Mouse (Mus musculus) left cerebral cortex, postnatal 36 days (tissue): Measurements from ENCODE around the gene Gab1. TPM values are rescaled to one million over a fixed set of nuclear protein-coding genes. Genes with fewer than 3 reads are reported as not detected.

Source experiments
- DNase-seq, 2 experiments: peaks; one replicate each; pipeline ENCODE4 v3.0.0; 2021 to 2022; ENCODE audit warnings: low spot score in 2 of 2, mixed read lengths in 1 of 2
- intact Hi-C: fragments of 180-260 bp; cut with DNase I; formaldehyde crosslinking; loops from one replicate; pipeline ENCODE4 v1.15.1; 2025
- total RNA-seq, 2 experiments: library from RNA; stranded (reverse); gene quantifications; 2 replicates each; pipeline ENCODE4 v1.2.3; 2021

Gene Gab1
- total RNA-seq, 2 experiments from 2014 or later, result 14.6 to 15.4 TPM

- no peak for DNase-seq
- intact Hi-C loops, result loop anchor here (5.0 kb wide), 3 partner anchors 63 to 123 kb away; no protein-coding TSS in a partner anchor
Observed at GRCm38 (mm10) chr8:80875537-80875936, 4.8 kb downstream of the Gab1 start.

- intact Hi-C loops, result no loop called here
- no peak for DNase-seq
Observed at GRCm38 (mm10) chr8:80873723-80874427, 6.4 kb downstream of the Gab1 start.

GRCm38 (mm10) chr8:80872688-80873087 lies 7.6 kb downstream of the Gab1 start:
- no peak for DNase-seq
- intact Hi-C loops, result no loop called here

DNA sequence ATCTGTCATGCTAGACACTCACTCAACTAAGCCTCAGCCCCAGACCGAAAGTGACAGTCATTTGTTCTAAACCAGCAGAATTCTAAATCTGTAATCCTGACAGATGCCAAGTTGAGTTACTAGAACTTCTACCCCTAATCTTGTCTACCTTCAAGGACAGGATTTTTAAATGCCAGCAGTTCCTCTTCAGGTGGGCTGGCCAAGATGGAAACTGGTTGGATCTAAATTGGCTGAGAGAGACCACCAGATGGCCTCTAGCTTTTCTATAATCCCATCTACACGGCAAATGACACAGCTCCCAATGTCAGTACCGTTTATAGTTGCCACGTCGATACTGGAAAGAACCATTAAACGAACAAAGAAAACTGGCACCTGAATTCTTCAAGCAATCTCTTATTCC lies 8.9 kb downstream of the Gab1 start:
- no peak for DNase-seq
- intact Hi-C loops, result no loop called here

DNA sequence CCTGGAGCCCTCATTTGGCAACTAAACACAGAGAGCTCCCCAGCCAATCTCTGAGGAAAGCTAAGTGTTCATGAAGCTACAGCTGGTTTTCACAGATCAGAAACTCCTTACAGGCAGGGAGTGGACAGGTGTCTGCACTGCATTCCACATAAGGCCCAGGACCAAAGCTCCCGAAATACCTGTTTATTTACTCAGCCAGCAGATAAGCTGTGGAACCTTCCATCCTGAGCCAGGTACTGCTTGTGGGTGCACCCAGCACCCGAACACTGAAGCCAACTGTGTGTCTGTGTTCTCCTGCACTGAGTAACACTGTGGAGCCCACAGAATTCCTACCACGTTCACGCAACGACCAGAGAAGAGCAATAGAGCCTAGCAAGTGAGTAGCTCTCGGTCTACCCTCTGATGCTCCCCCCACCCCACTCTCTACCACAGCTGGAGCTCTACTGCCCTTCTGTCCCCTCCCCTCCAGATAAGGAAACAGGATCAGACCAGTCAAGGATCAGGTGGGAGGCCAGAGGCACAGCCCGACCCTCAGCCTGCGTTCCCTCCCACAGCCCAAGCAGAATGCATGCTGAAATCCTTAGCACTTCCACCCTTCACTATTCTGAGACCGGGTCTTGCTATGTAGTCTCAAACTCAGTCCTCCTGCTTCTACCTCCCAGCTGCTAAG lies 9.6 kb downstream of the Gab1 start:
- no peak for DNase-seq
- intact Hi-C loops, result no loop called here

- no peak for DNase-seq
- intact Hi-C loops, result no loop called here
Observed at GRCm38 (mm10) chr8:80869881-80870328, 10.4 kb downstream of the Gab1 start.

DNA sequence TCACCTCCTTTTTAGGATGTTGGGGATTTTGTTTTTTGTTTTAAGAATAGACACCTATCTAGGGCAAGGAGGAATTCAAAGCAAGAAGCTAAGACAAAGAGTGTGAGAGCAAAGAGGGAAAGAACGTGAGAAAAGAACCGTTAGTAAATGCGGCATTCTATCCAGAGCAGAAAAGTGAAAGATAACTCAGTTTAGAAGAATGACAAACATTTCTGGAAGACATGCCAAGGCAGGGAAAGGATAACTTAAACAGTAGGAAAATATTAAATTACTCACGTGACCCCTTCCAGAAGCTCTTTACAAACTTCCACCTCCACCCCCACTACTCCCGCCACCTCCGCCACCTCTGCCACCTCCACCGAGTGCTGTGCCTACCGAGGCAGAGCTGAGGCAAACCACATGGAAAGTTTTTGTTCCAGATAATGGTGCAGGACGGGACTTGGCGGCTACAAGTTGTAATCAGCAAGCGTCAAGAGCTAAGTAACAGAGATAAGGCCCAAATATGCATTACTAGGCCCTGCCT lies 11.5 kb downstream of the Gab1 start:
- intact Hi-C loops, result no loop called here
- no peak for DNase-seq

GRCm38 (mm10) chr8:80868006-80868702 lies 12.2 kb downstream of the Gab1 start:
- intact Hi-C loops, result no loop called here
- DNase-seq, result no peak

GRCm38 (mm10) chr8:80867598-80867997 lies 12.7 kb downstream of the Gab1 start:
- intact Hi-C loops, result no loop called here

GRCm38 (mm10) chr8:80865181-80865784 lies 15.0 kb downstream of the Gab1 start:
- no peak for DNase-seq
- intact Hi-C loops, result no loop called here

More at GRCm38 (mm10) chr8:80867598-80867997, 12.7 kb downstream of the Gab1 start:
- DNase-seq, result no peak

- intact Hi-C loops, result no loop called here
- DNase-seq, result no peak
Observed at GRCm38 (mm10) chr8:80863393-80863792, 16.9 kb downstream of the Gab1 start.

- DNase-seq, result no peak
- intact Hi-C loops, result no loop called here
Observed at GRCm38 (mm10) chr8:80859180-80859775, 21.0 kb downstream of the Gab1 start.

GRCm38 (mm10) chr8:80857851-80858367 lies 22.4 kb downstream of the Gab1 start:
- intact Hi-C loops, result no loop called here
- DNase-seq, result no peak

- intact Hi-C loops, result no loop called here
- no peak for DNase-seq
Observed at GRCm38 (mm10) chr8:80857128-80857527, 23.2 kb downstream of the Gab1 start.

DNA sequence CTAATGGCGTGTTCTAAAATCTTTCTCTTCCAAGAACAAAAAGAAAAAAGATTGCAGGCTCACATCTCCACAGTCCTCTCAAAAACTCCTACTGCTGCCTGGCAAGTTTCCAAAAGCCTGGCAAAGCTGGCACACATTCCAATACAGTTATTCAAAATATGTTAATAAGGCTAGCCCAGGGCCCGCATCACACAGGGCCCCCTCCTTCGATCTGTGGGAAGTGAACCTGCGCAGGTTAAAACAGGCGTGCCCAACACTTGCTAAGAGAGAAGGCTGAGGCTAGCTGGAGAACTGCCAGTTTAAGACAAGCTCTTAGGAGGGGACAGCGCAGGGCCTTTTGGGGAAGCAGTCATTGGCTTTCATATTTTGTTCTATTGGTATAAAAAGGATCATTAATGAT lies 23.7 kb downstream of the Gab1 start:
- DNase-seq, result peak; percentile 50 to 59
- intact Hi-C loops, result no loop called here

DNA sequence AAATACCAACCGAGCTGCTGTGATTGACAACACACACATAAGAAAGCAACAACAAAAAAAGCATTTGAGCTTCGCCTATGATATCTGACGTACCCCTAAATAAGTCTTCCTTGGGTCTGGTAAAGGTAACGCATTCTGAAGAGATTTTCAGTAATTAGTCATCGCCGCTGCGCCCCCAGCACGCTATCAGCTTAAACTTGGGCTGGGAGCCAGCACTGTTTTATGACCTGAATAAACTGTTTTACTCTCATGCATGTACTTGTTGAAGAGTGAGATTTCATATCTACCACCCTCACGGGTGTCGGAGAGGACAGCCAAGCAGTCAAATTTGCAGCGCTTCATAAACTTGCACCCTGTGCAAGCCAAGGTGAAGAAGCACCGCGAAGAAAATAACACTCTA lies 26.7 kb downstream of the Gab1 start:
- intact Hi-C loops, result no loop called here
- DNase-seq, result no peak

DNA sequence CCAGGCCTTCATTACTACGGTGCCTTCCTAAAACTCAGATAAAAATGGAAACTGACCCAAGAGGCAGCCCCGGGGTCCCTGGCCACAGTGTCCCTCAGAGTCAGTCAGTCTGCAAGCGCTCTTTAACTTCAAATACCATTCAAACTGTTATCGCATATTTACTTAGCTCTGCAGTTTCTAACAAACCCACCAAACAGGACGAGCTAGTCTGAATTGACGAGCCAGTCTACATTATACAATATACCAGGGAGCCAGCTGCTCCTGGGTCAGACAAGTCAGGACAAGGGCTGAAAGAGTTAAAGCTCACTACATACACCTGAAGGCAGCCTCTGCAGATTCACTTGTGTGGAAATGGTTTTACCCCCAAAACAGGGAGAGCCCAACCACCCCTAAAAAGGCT lies 27.1 kb downstream of the Gab1 start:
- intact Hi-C loops, result no loop called here

DNA sequence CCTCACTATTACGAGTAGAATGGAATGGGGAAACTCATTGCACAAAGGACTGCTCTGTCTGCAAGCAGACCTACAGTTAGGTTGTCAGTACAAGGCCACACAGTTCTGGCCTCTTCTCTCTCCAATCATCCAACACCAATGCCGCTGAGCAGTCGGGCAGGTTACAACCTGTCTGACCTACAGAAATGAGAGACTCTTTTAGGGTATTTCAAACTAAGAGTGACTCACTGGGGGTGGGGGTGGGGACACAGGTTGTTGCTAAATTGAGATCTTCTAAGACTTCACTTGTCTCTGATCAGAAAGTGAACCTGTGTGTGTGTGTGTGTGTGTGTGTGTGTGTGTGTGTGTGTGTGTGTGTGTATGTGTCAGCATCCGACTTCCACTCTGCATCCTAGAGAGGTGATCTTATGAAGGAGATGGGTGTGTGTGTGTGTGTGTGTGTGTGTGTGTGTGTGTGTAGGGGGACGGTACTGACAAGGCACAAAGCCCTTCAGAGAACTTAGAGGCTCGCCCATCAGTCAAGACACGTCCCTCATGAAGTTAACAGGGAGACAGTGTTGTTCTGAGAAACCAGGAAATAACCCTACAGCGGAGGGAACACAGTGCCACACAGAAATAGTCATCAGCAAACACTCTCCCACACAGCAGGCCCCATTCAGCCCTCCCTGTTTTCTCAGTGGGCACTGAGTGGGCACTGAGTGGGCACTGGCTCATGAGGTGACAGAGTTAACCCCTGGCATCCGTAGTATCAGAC lies 27.7 kb downstream of the Gab1 start:
- intact Hi-C loops, result no loop called here

More for the DNA sequence above, 27.1 kb downstream of the Gab1 start:
- DNase-seq, result no peak

GRCm38 (mm10) chr8:80851648-80852047 lies 28.7 kb downstream of the Gab1 start:
- intact Hi-C loops, result no loop called here
- no peak for DNase-seq

More for the DNA sequence above, 27.7 kb downstream of the Gab1 start:
- DNase-seq, result no peak
